Mouse (Mus musculus): ENCODE measurements around the gene Pitpnm2. TPM values are rescaled to one million over a fixed set of nuclear protein-coding genes. Genes with fewer than 3 reads are reported as not detected.

The Pitpnm2 gene
- polyA plus RNA-seq, 1 experiment from 2014 or later = 7.3 TPM

DNA sequence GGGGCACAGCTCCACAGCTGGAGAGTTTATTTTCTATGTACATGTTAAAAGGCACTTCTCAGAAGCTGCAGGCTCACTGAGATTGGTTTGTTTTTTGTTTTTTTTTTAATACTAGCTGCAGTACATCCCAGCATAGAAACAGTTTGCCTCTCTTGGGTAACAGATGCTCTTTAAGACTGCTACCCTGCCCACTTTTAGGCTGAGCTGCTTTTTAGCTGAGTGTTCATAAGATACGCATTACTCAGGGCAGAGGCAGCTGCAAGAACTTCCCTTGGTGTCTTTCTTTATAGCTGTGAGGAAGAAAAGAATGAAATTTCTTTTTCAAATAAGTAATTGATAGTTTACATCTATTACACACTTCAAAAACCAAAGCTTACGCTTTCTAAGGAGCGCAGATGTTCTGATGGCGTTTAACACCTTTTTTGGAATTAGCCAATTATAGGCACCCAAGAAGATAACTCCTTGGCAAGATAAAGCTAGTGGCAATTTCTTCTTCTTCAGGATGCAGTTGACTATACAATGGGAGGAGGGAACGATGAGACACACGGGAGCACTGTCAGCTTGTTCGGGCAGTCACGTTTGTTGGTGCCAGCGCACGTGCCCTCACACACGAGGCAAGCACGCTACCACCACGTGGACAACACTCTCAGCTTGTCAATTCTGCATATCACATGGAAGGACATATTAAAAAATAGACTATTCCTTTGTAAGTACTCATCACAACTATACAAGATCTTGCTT is 3.2 kb upstream of the Pitpnm2 start:
- H3K4me2 ChIP-seq (ENCODE audit: low read depth, low read length) = no peak overlapping the region
- H3K4me3 ChIP-seq (ENCODE audit: low read length) = no peak overlapping the region
- WGBS = 94% methylated on average over 13 of the region's 13 CpGs
- H3K4me1 ChIP-seq (ENCODE audit: control insufficient read depth, insufficient read depth, low read length) = peaks cover 10% of the 10 kb centered on the region
- ATAC-seq (replicated peaks; ENCODE audit: extremely low read depth, insufficient read depth, low FRiP score) = no peak
- no peaks in the 10 kb centered on the region for H3K9me3 ChIP-seq (replicated peaks; ENCODE audit: control insufficient read depth, low read length)
- peaks cover 17% of the 10 kb centered on the region for H3K36me3 ChIP-seq (ENCODE audit: control insufficient read depth, insufficient read depth)
- H3K27me3 ChIP-seq (ENCODE audit: control insufficient read depth, insufficient read depth, low read length) = no peaks in the 10 kb centered on the region
- no peak overlapping the region for H3K27ac ChIP-seq (ENCODE audit: low read length)
- no peak overlapping the region for H3K9ac ChIP-seq (ENCODE audit: low read length)

DNA sequence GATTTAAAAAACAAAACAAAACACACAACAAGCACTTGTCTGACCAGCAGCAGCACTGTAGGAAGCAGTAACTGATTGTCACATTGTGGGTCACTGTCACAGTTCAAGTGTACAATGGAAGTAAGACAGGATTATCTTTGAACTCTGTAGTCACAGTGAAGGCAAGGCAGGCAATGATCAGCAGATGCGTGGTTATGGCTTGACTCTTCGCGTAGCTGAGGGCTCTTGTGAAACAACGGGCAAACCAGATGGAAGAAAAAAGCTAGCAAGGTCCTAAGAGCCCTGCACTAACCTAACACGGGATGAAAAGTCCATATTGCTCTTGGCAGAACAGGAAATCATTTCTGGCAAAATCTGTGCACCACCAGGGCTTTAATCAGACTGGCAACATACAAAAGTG is 1.5 kb upstream of the Pitpnm2 start:
- Histone ChIP-seq H3K9ac (ENCODE audit: low read length) (no peak overlapping the region), H3K4me3 (ENCODE audit: low read length) (no peak overlapping the region), H3K27ac (ENCODE audit: low read length) (no peak overlapping the region), H3K27me3 (ENCODE audit: control insufficient read depth, insufficient read depth, low read length) (no peaks in the 10 kb centered on the region), H3K9me3 (replicated peaks; ENCODE audit: control insufficient read depth, low read length) (no peaks in the 10 kb centered on the region), H3K36me3 (ENCODE audit: control insufficient read depth, insufficient read depth) (peaks cover 2% of the 10 kb centered on the region), H3K4me2 (ENCODE audit: low read depth, low read length) (no peak overlapping the region), H3K4me1 (ENCODE audit: control insufficient read depth, insufficient read depth, low read length) (peaks cover 22% of the 10 kb centered on the region)
- ATAC-seq (replicated peaks; ENCODE audit: extremely low read depth, insufficient read depth, low FRiP score) = no peak
- 74% methylated on average over 5 of the region's 5 CpGs for WGBS

DNA sequence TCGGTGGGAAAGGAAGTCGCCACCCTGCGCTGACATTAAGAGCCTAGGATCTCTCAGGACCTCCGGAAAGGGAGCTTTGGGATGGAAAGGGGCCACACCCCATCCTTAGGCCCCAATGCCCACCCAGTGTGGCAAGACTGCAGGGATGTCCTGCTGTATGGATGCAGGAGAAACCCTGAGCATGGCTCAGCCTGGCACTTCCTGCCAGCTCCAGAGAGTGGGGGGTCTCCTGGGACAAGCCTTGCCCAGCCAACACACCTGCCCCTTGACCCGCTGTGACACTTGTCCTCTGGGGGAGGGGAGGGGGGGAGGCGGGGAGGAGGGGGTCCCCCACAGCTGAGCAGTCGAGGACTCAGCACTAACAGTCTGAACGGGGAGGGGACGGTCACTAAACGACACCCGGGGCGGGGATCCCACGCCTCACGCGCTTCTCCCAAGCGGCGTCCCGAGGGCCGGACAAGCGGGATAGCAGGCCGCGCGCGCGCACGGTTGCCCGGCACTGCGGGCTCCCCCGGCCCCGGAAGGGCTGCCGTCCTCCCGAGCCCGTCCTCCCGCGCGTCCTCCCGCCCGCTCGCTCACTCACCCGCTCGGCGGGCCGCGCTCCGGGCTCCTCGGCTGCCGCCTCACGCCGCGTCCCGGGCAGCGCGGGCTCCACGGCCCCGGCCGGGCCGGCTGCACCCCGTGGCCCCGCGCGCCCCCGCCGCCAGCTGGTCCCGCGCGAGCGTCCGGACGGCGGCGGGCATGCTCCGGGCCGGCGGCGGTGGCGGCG is 531 bp downstream of the Pitpnm2 start:
- Histone ChIP-seq H3K4me3 (ENCODE audit: low read length) (peak overlapping the region; percentile 78), H3K9me3 (replicated peaks; ENCODE audit: control insufficient read depth, low read length) (no peaks in the 10 kb centered on the region), H3K27me3 (ENCODE audit: control insufficient read depth, insufficient read depth, low read length) (no peaks in the 10 kb centered on the region), H3K4me2 (ENCODE audit: low read depth, low read length) (peak overlapping the region; percentile 70), H3K9ac (ENCODE audit: low read length) (peak overlapping the region; percentile 96), H3K4me1 (ENCODE audit: control insufficient read depth, insufficient read depth, low read length) (peaks cover 23% of the 10 kb centered on the region), H3K27ac (ENCODE audit: low read length) (peak overlapping the region; percentile 94), H3K36me3 (ENCODE audit: control insufficient read depth, insufficient read depth) (peaks cover 20% of the 10 kb centered on the region)
- ATAC-seq (replicated peaks; ENCODE audit: extremely low read depth, insufficient read depth, low FRiP score) = peak; percentile 35
- WGBS = 1% methylated on average over 77 of the region's 77 CpGs

DNA sequence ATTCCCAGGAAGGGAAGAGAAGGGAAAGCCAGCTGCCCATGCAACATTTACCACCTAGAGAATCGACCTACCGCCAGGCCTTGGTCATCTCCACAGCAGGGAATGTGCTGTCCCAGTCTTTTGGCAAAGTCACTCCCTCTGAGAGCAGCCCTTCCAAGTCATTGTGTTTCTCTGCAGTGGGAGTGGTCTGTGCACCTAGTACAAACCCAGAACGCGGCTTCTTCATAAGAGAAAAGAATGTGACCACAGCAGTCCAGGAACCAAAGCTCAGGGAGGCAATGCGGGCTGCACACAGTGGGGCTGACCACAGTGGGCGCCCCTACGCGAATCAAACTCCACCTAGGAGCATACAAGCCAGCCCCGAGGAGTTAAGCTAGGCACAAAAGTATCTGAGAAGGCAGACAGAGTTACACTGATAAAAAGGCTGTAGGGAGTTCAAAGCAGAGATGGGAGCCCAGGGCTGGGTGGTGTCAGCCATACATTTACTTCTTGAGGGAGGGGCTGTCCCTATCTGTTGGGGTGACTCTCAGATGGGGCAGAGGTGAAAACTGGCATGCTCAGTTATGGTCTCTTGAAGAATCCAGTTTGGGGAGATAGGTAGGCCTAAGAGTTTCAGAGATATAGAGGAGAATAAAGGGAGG is 1.5 kb downstream of the Pitpnm2 start:
- H3K36me3 ChIP-seq (ENCODE audit: control insufficient read depth, insufficient read depth) = peaks cover 20% of the 10 kb centered on the region
- H3K4me1 ChIP-seq (ENCODE audit: control insufficient read depth, insufficient read depth, low read length) = peaks cover 31% of the 10 kb centered on the region
- H3K27me3 ChIP-seq (ENCODE audit: control insufficient read depth, insufficient read depth, low read length) = no peaks in the 10 kb centered on the region
- peak overlapping the region; percentile 70 for H3K4me2 ChIP-seq (ENCODE audit: low read depth, low read length)
- H3K4me3 ChIP-seq (ENCODE audit: low read length) = peak overlapping the region; percentile 78
- H3K9ac ChIP-seq (ENCODE audit: low read length) = peak overlapping the region; percentile 96
- H3K27ac ChIP-seq (ENCODE audit: low read length) = peak overlapping the region; percentile 94
- ATAC-seq (replicated peaks; ENCODE audit: extremely low read depth, insufficient read depth, low FRiP score) = no peak; the same call in 1 of the 2 replicates
- 28% methylated on average over 9 of the region's 9 CpGs for WGBS
- H3K9me3 ChIP-seq (replicated peaks; ENCODE audit: control insufficient read depth, low read length) = no peaks in the 10 kb centered on the region

DNA sequence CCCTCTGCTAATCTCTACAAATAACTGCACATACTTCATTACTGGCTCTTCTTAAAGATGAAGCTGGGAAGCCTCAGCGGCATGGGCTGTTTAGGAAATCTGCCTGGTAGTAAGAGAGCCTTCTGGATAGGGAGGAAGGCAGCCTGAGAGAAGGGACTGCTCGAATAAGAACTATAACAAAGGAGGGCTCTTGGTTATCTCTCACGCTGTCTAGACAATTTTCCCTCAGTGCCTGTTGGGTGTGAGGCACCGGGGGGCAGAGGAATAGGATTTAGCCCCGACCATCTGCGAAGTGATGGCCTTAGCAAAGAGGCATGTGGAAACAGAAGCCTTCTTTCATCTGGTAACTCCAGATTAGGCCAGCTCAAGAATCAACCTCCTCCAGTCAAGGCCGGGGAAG is 2.3 kb downstream of the Pitpnm2 start:
- H3K27ac ChIP-seq (ENCODE audit: low read length) = peak overlapping the region; percentile 94
- no peaks in the 10 kb centered on the region for H3K27me3 ChIP-seq (ENCODE audit: control insufficient read depth, insufficient read depth, low read length)
- H3K4me1 ChIP-seq (ENCODE audit: control insufficient read depth, insufficient read depth, low read length) = peaks cover 39% of the 10 kb centered on the region
- ATAC-seq (replicated peaks; ENCODE audit: extremely low read depth, insufficient read depth, low FRiP score) = no peak
- H3K9me3 ChIP-seq (replicated peaks; ENCODE audit: control insufficient read depth, low read length) = no peaks in the 10 kb centered on the region
- peaks cover 20% of the 10 kb centered on the region for H3K36me3 ChIP-seq (ENCODE audit: control insufficient read depth, insufficient read depth)
- H3K9ac ChIP-seq (ENCODE audit: low read length) = peak overlapping the region; percentile 96
- peak overlapping the region; percentile 70 for H3K4me2 ChIP-seq (ENCODE audit: low read depth, low read length)
- WGBS = 25% methylated on average over 7 of the region's 7 CpGs
- peak overlapping the region; percentile 78 for H3K4me3 ChIP-seq (ENCODE audit: low read length)

DNA sequence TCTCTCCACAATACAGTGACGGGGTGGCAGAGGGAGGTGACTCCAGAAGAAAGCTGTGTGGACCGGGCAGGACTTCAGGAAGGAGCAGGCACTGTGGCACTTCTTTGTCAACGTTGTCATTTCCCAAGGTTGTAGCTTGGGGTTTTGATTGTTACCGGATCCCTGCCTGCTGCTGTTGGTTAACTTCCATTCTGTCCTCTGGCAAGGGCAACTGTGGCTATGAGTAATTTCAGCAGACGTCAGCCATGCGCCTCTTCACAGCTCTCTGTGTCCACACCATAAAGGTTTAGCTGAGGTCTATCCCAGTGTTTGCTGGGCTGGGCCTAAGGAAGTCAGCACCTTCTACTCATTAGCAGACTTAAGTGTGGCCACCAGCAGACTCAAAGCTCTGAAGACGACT is 4.7 kb downstream of the Pitpnm2 start:
- Histone ChIP-seq H3K27ac (ENCODE audit: low read length) (no peak overlapping the region), H3K27me3 (ENCODE audit: control insufficient read depth, insufficient read depth, low read length) (no peaks in the 10 kb centered on the region), H3K4me2 (ENCODE audit: low read depth, low read length) (no peak overlapping the region), H3K4me3 (ENCODE audit: low read length) (no peak overlapping the region), H3K9me3 (replicated peaks; ENCODE audit: control insufficient read depth, low read length) (no peaks in the 10 kb centered on the region), H3K36me3 (ENCODE audit: control insufficient read depth, insufficient read depth) (peaks cover 20% of the 10 kb centered on the region), H3K4me1 (ENCODE audit: control insufficient read depth, insufficient read depth, low read length) (peaks cover 56% of the 10 kb centered on the region), H3K9ac (ENCODE audit: low read length) (no peak overlapping the region)
- 79% methylated on average over 7 of the region's 7 CpGs for WGBS
- no peak for ATAC-seq (replicated peaks; ENCODE audit: extremely low read depth, insufficient read depth, low FRiP score)

DNA sequence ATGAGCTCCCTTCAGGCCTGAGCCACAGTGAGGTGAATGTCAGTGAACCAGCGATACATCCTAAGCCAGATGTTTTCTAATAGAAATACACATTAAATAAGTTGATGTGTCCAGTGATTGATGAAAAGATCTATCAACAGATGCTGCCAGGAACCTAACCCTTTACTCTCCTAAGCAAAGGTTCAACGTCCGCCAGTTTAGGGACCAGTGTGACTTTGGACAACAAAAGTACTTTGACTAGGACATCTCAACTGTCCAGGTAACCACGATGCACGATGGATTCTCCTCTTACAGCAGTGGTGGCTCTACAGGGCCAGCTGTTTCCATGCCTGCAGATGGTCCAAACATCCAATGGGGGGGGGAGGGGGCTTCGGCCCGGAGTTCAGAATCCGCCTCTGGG is 5.1 kb downstream of the Pitpnm2 start:
- no peaks in the 10 kb centered on the region for H3K27me3 ChIP-seq (ENCODE audit: control insufficient read depth, insufficient read depth, low read length)
- H3K4me3 ChIP-seq (ENCODE audit: low read length) = no peak overlapping the region
- no peaks in the 10 kb centered on the region for H3K9me3 ChIP-seq (replicated peaks; ENCODE audit: control insufficient read depth, low read length)
- WGBS = 91% methylated on average over 8 of the region's 8 CpGs
- no peak overlapping the region for H3K27ac ChIP-seq (ENCODE audit: low read length)
- peaks cover 20% of the 10 kb centered on the region for H3K36me3 ChIP-seq (ENCODE audit: control insufficient read depth, insufficient read depth)
- no peak overlapping the region for H3K4me2 ChIP-seq (ENCODE audit: low read depth, low read length)
- H3K4me1 ChIP-seq (ENCODE audit: control insufficient read depth, insufficient read depth, low read length) = peaks cover 56% of the 10 kb centered on the region
- no peak overlapping the region for H3K9ac ChIP-seq (ENCODE audit: low read length)
- ATAC-seq (replicated peaks; ENCODE audit: extremely low read depth, insufficient read depth, low FRiP score) = no peak

DNA sequence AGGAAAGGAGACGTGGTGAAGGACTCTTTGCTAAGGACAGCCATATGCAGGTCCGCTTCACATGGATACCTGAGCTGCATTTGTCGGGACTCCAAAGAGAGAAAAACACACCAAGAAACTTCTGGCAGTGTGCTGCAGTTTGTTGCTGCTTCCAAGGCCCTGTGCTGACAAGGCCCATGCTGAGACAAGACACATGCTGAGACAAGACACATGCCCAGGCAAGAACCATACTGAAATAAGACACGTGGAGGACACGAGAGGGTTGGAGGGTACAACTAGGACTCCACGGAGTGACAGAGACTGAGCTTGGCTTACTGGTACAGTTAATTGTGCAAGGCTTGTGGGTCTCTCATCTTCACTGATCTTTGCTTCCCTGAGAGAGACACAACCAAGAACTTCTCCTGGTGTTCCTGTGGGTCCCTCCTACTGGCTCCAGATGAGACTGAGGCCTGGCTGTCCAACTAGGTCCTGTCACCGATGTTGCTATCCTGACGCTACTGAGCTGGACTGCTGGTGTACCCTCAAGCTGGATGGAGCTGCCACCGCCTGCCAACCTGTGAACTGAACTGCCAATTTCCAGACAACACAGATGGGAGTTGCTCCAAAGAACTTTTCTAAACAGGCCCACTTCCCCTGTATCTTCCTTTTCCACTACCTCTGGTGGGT is 6.2 kb downstream of the Pitpnm2 start:
- no peak overlapping the region for H3K4me2 ChIP-seq (ENCODE audit: low read depth, low read length)
- no peaks in the 10 kb centered on the region for H3K27me3 ChIP-seq (ENCODE audit: control insufficient read depth, insufficient read depth, low read length)
- ATAC-seq (replicated peaks; ENCODE audit: extremely low read depth, insufficient read depth, low FRiP score) = no peak
- no peak overlapping the region for H3K9ac ChIP-seq (ENCODE audit: low read length)
- 74% methylated on average over 9 of the region's 9 CpGs for WGBS
- peaks cover 55% of the 10 kb centered on the region for H3K4me1 ChIP-seq (ENCODE audit: control insufficient read depth, insufficient read depth, low read length)
- H3K36me3 ChIP-seq (ENCODE audit: control insufficient read depth, insufficient read depth) = peaks cover 20% of the 10 kb centered on the region
- H3K9me3 ChIP-seq (replicated peaks; ENCODE audit: control insufficient read depth, low read length) = no peaks in the 10 kb centered on the region
- H3K27ac ChIP-seq (ENCODE audit: low read length) = no peak overlapping the region
- H3K4me3 ChIP-seq (ENCODE audit: low read length) = no peak overlapping the region

Data from heart, embryonic 16.5 days (tissue).